Mouse (Mus musculus): ENCODE data around the gene Nrsn1. TPM values are rescaled to one million over a fixed set of nuclear protein-coding genes. Genes with fewer than 3 reads are reported as not detected.
"Not testable (repeated sequence)": the region's sequence is repeated elsewhere in the genome, so short reads cannot be mapped to it uniquely, and the experiment has no call there.

The Nrsn1 gene
- polyA plus RNA-seq (2015; fragmentation: Nextera tagmentation; extraction: Ambion mirVana) = 0.81 and 1.5 TPM in 2 replicates

- Histone ChIP-seq H3K4me2 (peak within 1 kb of the TSS; percentile 90), H3K4me3 (peak within 1 kb of the TSS; percentile 47)
- ATAC-seq (ENCODE audit: insufficient number of reproducible peaks, insufficient read depth, low FRiP score, low TSS enrichment, low read depth); H3K27ac ChIP-seq; H3K27me3 ChIP-seq; H3K9ac ChIP-seq; H3K36me3 ChIP-seq; H3K4me1 ChIP-seq; H3K9me3 ChIP-seq: not testable (repeated sequence)
- 38% methylated on average over 2 of the region's 2 CpGs for WGBS
Observed at GRCm38 (mm10) chr13:25270402-25270801, at the start of gene Nrsn1. Gene Nrsn1, minus strand, starts transcription at chr13:25270502.

GRCm38 (mm10) chr13:25312059-25312458 lies 41.8 kb upstream of the Nrsn1 start:
- no peaks in the 10 kb centered on the region for H3K36me3 ChIP-seq
- no peak overlapping the region for H3K27ac ChIP-seq
- no peak overlapping the region for H3K4me2 ChIP-seq
- H3K27me3 ChIP-seq = no peaks in the 10 kb centered on the region
- H3K9me3 ChIP-seq = no peaks in the 10 kb centered on the region
- no peak for ATAC-seq (ENCODE audit: insufficient number of reproducible peaks, insufficient read depth, low FRiP score, low TSS enrichment, low read depth)
- H3K4me3 ChIP-seq = no peak overlapping the region
- WGBS = 85% methylated on average over 2 of the region's 2 CpGs
- no peak overlapping the region for H3K9ac ChIP-seq
- H3K4me1 ChIP-seq = no peaks in the 10 kb centered on the region

- Histone ChIP-seq H3K9me3 (no peaks in the 10 kb centered on the region), H3K4me2 (no peak overlapping the region), H3K9ac (no peak overlapping the region), H3K4me3 (no peak overlapping the region), H3K27ac (no peak overlapping the region), H3K36me3 (no peaks in the 10 kb centered on the region), H3K4me1 (no peaks in the 10 kb centered on the region), H3K27me3 (no peaks in the 10 kb centered on the region)
- ATAC-seq (ENCODE audit: insufficient number of reproducible peaks, insufficient read depth, low FRiP score, low TSS enrichment, low read depth) = no peak
Observed at GRCm38 (mm10) chr13:25310068-25310467, 39.8 kb upstream of the Nrsn1 start.

GRCm38 (mm10) chr13:25288736-25289135 lies 18.4 kb upstream of the Nrsn1 start:
- Histone ChIP-seq H3K27me3 (no peaks in the 10 kb centered on the region), H3K4me2 (no peak overlapping the region), H3K9me3 (no peaks in the 10 kb centered on the region), H3K9ac (no peak overlapping the region), H3K4me3 (no peak overlapping the region), H3K36me3 (no peaks in the 10 kb centered on the region), H3K27ac (no peak overlapping the region), H3K4me1 (no peaks in the 10 kb centered on the region)
- WGBS = 81% methylated on average over 1 of the region's 1 CpGs
- ATAC-seq (ENCODE audit: insufficient number of reproducible peaks, insufficient read depth, low FRiP score, low TSS enrichment, low read depth) = no peak

- H3K27me3 ChIP-seq = no peaks in the 10 kb centered on the region
- no peak overlapping the region for H3K27ac ChIP-seq
- H3K9me3 ChIP-seq = no peaks in the 10 kb centered on the region
- 41% methylated on average over 5 of the region's 5 CpGs for WGBS
- no peak overlapping the region for H3K4me3 ChIP-seq
- H3K9ac ChIP-seq = no peak overlapping the region
- no peaks in the 10 kb centered on the region for H3K36me3 ChIP-seq
- no peak for ATAC-seq (ENCODE audit: insufficient number of reproducible peaks, insufficient read depth, low FRiP score, low TSS enrichment, low read depth)
- no peak overlapping the region for H3K4me2 ChIP-seq
- H3K4me1 ChIP-seq = peaks cover under 1% of the 10 kb centered on the region; the same call in 1 of the 2 replicates
Observed at GRCm38 (mm10) chr13:25274934-25275565, 4.7 kb upstream of the Nrsn1 start.

- no peaks in the 10 kb centered on the region for H3K27me3 ChIP-seq
- peaks cover 8% of the 10 kb centered on the region for H3K4me1 ChIP-seq
- WGBS = 58% methylated on average over 4 of the region's 4 CpGs
- H3K27ac ChIP-seq = no peak overlapping the region
- no peak overlapping the region for H3K4me2 ChIP-seq
- no peak overlapping the region for H3K4me3 ChIP-seq
- no peaks in the 10 kb centered on the region for H3K9me3 ChIP-seq
- H3K9ac ChIP-seq = no peak overlapping the region
- ATAC-seq (ENCODE audit: insufficient number of reproducible peaks, insufficient read depth, low FRiP score, low TSS enrichment, low read depth) = no peak
- no peaks in the 10 kb centered on the region for H3K36me3 ChIP-seq
Observed at GRCm38 (mm10) chr13:25272189-25272588, 1.9 kb upstream of the Nrsn1 start.

GRCm38 (mm10) chr13:25269569-25270268 lies 583 bp downstream of the Nrsn1 start:
- Histone ChIP-seq H3K27ac (no peak overlapping the region), H3K4me1 (peaks cover 8% of the 10 kb centered on the region), H3K4me3 (peak overlapping the region; percentile 47), H3K27me3 (no peaks in the 10 kb centered on the region), H3K4me2 (peak overlapping the region; percentile 90), H3K9ac (no peak overlapping the region), H3K9me3 (no peaks in the 10 kb centered on the region), H3K36me3 (no peaks in the 10 kb centered on the region)
- ATAC-seq (ENCODE audit: insufficient number of reproducible peaks, insufficient read depth, low FRiP score, low TSS enrichment, low read depth) = no peak
- 2% methylated on average over 42 of the region's 42 CpGs for WGBS

GRCm38 (mm10) chr13:25269039-25269438 lies 1.3 kb downstream of the Nrsn1 start:
- H3K27me3 ChIP-seq = no peaks in the 10 kb centered on the region
- 5% methylated on average over 2 of the region's 2 CpGs for WGBS
- peak overlapping the region; percentile 90; the same call in 1 of the 2 replicates for H3K4me2 ChIP-seq
- no peak overlapping the region for H3K27ac ChIP-seq
- no peaks in the 10 kb centered on the region for H3K9me3 ChIP-seq
- H3K4me3 ChIP-seq = no peak overlapping the region
- H3K9ac ChIP-seq = no peak overlapping the region
- no peak for ATAC-seq (ENCODE audit: insufficient number of reproducible peaks, insufficient read depth, low FRiP score, low TSS enrichment, low read depth)
- peaks cover 8% of the 10 kb centered on the region for H3K4me1 ChIP-seq
- H3K36me3 ChIP-seq = no peaks in the 10 kb centered on the region

GRCm38 (mm10) chr13:25262748-25263147 lies 7.6 kb downstream of the Nrsn1 start:
- Histone ChIP-seq H3K4me1 (peaks cover 3% of the 10 kb centered on the region; the same call in 1 of the 2 replicates), H3K36me3 (no peaks in the 10 kb centered on the region), H3K27ac (no peak overlapping the region), H3K27me3 (no peaks in the 10 kb centered on the region), H3K4me2 (no peak overlapping the region), H3K4me3 (no peak overlapping the region), H3K9ac (no peak overlapping the region), H3K9me3 (no peaks in the 10 kb centered on the region)
- 63% methylated on average over 4 of the region's 4 CpGs for WGBS
- no peak for ATAC-seq (ENCODE audit: insufficient number of reproducible peaks, insufficient read depth, low FRiP score, low TSS enrichment, low read depth)

- H3K4me2 ChIP-seq = no peak overlapping the region
- WGBS = 87% methylated on average over 6 of the region's 6 CpGs
- no peaks in the 10 kb centered on the region for H3K9me3 ChIP-seq
- no peaks in the 10 kb centered on the region for H3K36me3 ChIP-seq
- H3K27me3 ChIP-seq = no peaks in the 10 kb centered on the region
- H3K27ac ChIP-seq = no peak overlapping the region
- H3K9ac ChIP-seq = no peak overlapping the region
- peaks cover 16% of the 10 kb centered on the region for H3K4me1 ChIP-seq
- no peak for ATAC-seq (ENCODE audit: insufficient number of reproducible peaks, insufficient read depth, low FRiP score, low TSS enrichment, low read depth)
- no peak overlapping the region for H3K4me3 ChIP-seq
Observed at GRCm38 (mm10) chr13:25257608-25258007, 12.7 kb downstream of the Nrsn1 start.

GRCm38 (mm10) chr13:25254478-25255263 lies 15.6 kb downstream of the Nrsn1 start:
- Histone ChIP-seq H3K9ac (no peak overlapping the region), H3K27me3 (no peaks in the 10 kb centered on the region), H3K4me2 (no peak overlapping the region), H3K4me3 (no peak overlapping the region), H3K27ac (0 out of 2 replicates have a peak overlapping the region, but pooled peaks have one; percentile 11), H3K4me1 (peaks cover 13% of the 10 kb centered on the region), H3K9me3 (no peaks in the 10 kb centered on the region), H3K36me3 (no peaks in the 10 kb centered on the region)
- 0 out of 2 replicates have a peak, but pooled peaks have one; percentile 48 for ATAC-seq (ENCODE audit: insufficient number of reproducible peaks, insufficient read depth, low FRiP score, low TSS enrichment, low read depth)
- WGBS = 47% methylated on average over 9 of the region's 9 CpGs

Data from embryonic facial prominence, embryonic 13.5 days (tissue).